Mouse (Mus musculus): ENCODE data around the gene Fgl2. TPM values are rescaled to one million over a fixed set of nuclear protein-coding genes. Genes with fewer than 3 reads are reported as not detected.

The Fgl2 gene
- total RNA-seq, 1 experiment from 2014 or later, result 20.7 TPM

DNA sequence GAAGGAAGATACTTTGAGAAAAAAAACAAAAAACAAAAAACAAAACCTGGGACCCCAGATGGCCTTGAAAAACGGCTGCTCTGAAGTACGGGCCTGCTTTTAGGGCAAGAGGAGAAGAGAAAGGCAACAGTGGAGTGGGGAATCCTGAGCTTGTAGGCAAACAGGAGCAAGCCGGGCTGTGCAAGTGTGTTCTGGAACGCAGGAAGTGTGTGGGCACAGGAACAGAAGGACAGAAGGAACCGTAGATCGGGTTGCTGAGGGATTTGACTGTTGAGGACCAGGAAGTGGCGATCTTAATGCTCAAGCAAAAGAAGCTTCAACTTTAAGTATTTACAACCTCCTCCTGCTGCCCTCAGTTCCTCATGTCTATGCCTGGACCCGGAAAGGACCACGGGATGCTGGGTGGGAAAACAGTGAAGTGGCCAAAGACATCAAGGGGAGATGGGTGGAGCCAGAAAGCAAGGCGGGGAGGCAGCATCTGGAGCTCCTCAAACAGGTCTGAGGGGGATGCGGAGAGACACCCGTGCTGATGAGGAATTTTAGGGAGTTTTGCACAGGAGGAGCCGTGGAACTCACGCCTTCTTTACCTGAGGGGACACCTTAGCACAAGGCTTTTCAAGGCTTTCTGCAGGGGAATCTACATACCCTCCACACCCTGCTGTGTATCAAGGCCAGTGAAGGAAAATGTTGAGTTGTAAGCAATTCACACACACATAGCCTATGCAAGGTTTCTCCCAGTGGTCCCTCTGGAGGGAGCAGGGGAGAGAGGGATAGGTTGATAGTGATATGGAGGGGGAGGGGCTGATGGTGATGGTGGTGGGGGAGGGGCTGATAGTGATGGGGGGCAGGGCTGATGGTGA lies 11.2 kb downstream of the Fgl2 start:
- ATAC-seq (replicated peaks; ENCODE audit: low read depth, poor library complexity, severe bottlenecking), result peak; percentile 27; the same call in 1 of the 2 replicates

DNA sequence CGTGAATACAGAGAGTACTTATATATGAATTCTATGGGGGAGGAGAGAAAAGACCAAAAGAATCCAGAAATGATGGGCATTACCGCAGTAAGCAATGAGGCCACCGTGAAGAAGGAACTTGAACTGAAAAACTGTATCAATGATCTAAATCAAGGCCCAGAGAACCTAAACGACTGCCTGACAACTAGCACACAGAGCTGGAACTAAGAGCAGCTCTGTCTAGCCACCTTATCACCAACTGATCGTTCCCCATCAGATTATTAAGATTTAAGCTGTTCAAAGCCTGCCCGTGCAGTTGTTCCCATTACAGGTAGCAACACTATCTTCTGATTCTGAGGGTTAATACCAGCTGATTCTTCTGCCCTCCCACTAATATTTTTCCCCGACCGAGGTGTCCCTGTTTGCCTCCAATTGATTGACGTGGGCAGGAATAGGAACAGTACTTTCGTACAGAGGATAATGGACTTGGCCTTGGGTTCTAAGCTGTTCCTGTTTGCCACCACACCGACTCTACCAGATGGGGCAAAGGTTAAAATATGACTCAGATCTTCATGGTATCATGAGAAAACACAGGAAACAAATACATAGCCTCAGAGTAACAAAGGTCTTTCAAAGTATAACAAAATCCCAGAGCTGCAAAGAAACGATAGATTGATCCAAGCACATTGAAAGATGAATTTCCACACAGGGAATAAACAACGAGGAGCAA lies 12.0 kb downstream of the Fgl2 start:
- no peak for ATAC-seq (replicated peaks; ENCODE audit: low read depth, poor library complexity, severe bottlenecking)

DNA sequence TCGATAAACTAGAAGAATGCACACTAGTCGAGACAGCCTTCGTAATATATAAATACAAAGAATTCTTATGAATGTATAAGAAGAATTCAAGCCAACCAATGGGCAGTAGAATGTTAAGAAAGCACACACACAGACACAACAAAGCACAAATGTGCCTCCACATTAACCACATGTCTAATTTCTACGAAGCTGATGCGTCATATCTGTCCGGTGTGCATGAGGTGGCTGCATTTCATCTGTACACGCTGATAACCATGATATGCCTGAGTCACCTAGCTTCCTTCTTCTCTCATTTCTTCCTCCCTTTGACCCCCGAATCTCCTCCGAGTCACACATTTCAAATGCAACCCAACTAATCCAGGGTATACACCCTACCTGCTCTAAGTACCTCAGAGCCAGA lies 12.5 kb downstream of the Fgl2 start:
- ATAC-seq (replicated peaks; ENCODE audit: low read depth, poor library complexity, severe bottlenecking), result peak; percentile 10

DNA sequence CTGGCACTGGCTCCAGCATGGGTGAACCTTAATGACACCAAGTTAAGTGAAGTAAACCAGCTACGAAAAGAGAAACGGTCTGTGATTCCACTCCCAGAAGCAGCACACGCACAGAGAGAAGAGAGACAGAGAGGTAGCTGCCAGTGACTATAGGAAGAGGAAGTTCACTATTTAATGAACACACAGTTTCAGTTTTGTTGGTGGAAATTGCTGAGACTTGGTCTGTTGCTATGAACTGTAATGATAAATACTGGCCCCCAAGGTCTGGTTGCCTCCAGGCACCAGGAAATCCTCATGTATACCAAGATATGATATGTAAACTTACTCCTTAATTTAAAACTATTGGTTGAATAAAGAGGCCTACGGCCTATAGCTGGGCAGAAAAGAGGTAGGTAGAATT lies 14.0 kb downstream of the Fgl2 start:
- ATAC-seq (replicated peaks; ENCODE audit: low read depth, poor library complexity, severe bottlenecking), result peak; percentile 67

DNA sequence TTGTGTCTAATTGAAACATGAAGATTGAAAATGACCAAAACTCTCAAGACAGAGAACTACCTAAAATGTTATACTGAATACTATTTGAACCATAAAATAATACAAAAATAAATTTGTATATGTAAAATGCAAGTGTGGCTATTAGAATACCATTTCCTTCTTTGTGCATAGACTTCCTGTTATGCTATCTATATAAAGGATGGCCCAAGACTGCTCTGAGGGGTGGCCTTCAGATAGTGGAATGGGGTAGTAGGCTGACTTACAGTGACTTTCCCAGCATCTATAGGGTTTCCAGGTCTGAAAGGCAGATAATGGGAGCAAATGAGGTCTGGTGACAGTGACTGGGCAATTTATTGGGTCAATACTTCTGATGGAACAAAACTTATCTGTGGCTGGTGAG lies 14.9 kb downstream of the Fgl2 start:
- no peak for ATAC-seq (replicated peaks; ENCODE audit: low read depth, poor library complexity, severe bottlenecking)

DNA sequence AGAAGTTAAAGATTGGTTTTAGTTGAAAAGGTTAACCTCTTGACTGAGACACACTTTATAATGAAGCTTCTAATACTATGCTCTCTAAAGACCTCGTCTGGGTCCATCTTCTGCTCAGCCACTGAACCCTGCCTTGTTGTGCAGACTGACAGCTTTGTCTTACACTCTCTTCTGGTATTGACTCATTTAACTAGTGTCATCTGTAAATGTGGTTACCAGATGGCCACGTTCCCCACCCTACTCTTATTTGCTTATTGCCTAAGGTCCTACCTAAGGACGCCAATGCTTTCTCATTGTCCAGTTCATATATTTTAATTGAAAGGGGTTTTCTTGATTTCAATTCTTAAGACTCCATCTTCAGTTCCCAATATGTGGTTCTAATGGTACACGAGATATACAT lies 16.4 kb downstream of the Fgl2 start:
- ATAC-seq (replicated peaks; ENCODE audit: low read depth, poor library complexity, severe bottlenecking), result no peak

DNA sequence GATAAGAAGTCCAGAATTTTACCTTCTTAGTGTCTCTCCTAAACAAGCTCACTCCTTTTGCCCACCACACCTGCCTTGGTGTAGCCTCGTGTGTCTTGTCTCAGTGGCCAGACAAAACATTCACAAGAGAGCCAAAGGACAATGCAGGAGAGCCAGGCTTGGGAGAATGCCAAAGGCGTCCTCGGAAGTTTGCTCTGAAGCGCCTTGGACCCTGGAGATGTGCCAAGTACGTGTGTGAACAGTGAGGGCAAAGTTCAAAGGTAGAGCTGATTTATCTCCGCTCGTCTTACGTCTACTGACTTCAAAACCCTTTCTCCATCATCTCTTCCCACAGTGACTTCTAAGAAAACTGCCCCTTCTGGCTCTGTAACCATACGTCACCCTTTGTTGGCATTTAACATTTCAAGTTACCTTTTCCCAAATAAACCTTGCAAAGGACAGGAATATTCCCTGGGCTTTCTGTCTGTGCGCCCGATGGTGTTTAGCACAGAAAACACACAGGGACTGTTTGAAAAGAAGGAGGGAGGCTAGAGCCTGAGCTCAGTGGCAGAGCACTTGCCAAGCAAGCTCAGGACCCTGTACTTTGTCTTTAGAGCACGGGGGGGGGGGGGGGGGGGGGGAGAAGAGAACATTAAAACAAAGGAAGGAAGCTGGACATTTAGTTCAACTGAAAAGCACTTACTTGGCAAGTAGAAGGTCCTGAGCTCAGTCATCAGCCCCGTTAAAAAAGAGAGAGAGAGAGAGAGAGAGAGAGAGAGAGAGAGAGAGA lies 19.4 kb downstream of the Fgl2 start:
- no peak for ATAC-seq (replicated peaks; ENCODE audit: low read depth, poor library complexity, severe bottlenecking)

DNA sequence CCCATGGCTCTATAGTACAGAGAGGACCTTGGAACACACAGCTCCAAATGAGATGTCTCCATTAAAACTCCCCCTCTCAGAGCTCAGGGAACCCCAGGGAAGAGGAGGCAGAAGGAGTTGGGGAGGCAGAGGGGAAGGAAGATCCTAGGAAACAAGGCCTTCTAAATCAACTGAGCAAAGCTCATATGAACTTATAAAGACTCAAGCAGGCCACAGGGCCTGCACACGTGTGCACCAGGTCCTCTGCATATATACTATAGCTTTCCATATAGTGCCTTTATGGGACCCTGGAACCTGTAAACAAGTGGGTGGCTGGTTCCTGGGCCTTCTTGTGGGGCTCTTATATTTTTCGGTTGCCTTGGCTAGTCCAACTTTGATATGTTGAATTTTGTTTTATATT lies 22.1 kb downstream of the Fgl2 start:
- ATAC-seq (replicated peaks; ENCODE audit: low read depth, poor library complexity, severe bottlenecking), result no peak

GRCm38 (mm10) chr5:21395205-21395840 lies 22.9 kb downstream of the Fgl2 start:
- peak; percentile 97 for ATAC-seq (replicated peaks; ENCODE audit: low read depth, poor library complexity, severe bottlenecking)

- peak; percentile 93 for ATAC-seq (replicated peaks; ENCODE audit: low read depth, poor library complexity, severe bottlenecking)
Observed at GRCm38 (mm10) chr5:21411261-21411666, 38.8 kb downstream of the Fgl2 start.

DNA sequence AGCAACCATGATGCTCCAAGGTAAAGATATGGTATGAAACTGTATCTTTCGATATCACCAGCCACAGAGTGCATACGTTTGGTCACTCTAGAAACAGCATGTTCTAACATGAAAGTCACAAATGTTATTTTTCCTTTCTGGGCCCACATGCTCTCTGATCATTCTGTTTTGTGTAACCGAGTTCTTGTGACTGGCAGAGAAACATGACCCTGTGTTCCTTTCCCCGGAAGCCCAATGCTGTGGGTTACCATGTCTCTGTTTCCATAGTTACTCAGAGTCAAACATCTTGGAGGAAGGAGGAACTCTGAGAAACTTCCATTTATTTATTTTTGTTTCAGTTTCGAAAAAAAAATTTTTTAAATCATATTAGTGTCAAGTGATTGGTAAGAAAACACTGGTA lies 39.6 kb downstream of the Fgl2 start:
- peak; percentile 72 for ATAC-seq (replicated peaks; ENCODE audit: low read depth, poor library complexity, severe bottlenecking)

GRCm38 (mm10) chr5:21413322-21413721 lies 40.9 kb downstream of the Fgl2 start:
- no peak for ATAC-seq (replicated peaks; ENCODE audit: low read depth, poor library complexity, severe bottlenecking)

DNA sequence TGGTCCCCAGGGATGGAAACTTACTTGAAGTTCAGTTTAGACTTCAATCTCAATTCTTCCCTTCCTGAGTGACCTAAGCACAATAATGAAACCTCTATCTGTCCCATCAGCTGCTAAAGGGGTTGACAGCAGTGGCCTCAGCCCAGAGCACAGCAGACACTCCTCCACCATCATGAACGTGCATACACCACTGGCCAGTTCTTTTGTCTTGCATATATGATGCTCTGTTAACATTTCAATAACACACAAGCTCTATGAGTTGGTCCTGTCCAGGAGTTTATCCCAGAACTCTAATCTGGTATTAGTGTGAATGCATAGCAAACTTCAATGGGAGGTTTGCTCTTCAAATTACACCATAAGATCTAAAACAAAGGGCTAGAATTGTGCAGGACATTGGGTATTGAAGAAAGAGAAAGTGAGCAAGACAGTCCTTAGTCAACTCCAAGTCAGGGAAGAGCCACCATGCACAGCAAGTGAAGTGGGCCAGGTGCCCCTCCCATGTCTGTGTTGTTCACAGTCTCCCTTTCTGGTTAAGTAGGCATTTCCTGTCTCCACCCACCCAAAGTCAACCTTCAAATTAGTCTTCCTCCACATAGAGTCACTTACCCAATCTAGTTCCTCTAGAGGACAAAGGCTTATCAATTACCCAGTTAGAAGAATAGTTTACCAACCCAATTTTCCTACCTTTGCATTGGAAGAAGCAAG lies 41.8 kb downstream of the Fgl2 start:
- no peak for ATAC-seq (replicated peaks; ENCODE audit: low read depth, poor library complexity, severe bottlenecking)

DNA sequence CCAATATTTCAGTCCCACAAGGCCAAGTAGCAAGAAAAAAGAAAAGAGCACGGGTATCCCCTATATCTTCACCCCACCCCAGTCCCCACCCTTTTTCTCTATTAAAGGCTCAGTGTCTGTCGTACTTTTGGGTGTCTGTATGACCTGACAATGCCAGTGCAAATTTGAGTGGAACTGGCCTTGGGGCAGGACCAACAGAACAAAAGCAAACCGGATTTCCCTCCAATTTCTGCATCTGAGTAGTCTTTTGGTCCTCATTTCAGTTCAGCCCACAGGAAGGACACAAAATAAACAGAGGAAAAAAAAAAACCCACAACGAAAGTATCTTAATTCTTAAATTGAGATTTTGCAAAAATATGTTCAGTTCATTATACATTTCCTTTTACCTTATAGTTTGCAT lies 46.2 kb downstream of the Fgl2 start:
- ATAC-seq (replicated peaks; ENCODE audit: low read depth, poor library complexity, severe bottlenecking), result no peak

DNA sequence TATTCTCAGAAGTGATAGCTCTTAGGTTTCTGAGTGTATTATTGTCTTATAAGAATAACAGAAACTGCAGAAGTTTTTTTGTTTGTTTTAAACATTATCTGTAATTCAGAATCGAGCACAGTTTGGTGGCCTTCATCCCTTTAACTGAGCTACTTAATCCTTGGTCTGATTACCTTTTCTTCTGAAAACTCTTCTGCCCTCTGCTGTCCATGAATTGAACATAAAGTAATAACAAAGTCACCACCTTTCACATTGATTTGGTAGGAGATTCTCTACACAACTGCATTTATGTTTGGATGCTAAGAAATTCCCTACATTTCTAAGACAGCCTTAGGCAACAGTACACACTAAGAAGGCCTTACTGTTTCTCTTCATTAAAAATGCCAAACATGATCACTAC lies 48.2 kb downstream of the Fgl2 start:
- no peak for ATAC-seq (replicated peaks; ENCODE audit: low read depth, poor library complexity, severe bottlenecking)

DNA sequence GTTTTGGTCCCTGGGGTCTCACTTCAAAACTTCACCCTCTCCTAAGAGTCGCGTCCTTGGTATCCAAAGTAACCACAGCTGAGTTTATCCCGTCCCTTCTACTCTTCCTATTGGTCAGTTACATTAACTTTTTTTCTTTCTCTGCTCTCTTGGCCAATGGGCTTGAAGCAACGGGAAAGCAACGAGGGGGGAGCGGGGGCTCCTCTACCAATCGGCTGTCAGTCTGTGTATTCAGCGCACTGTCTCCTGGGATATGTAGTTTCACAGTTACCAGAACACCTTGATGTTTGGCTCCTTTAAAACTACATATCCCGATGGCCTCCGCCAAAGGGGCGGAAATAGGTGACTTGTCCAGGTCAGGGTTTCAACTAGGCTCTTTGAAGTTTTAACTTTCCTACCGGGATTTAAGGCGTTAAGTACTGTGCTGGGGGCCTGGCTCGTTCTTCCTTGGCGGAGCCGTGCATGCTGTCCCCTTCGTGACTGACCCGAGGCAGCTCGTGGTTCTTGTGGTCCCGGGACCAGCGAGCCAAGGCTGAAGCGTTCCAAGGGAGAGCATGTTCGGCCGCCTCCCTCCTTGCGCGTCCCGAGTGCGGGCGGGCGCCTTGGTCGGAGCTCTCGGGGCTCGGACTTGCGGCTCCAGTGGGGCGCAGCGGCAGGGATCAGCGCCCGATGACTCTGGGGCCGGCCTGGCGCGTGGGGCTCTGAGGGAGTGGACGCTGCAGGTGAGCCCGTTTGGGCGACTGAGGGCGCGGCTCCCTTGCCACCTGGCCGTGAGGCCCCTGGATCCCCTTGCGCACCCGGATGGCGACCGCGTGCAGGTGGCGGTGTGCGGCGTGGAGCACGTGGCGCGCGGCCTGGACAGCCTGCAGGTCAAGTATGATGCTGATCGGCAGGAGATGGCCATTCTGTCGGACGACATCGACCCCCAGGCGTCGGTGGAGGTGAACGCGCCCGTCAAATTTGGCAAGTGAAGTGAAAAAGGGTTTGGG lies 52.5 kb downstream of the Fgl2 start, which contains the start of the genes Ccdc146 and Fam185a:
Gene Ccdc146 (minus strand): TSS at position 64 of the 989 bp plus-strand sequence.
Gene Fam185a (plus strand): TSS at position 345 of the 989 bp plus-strand sequence.
- ATAC-seq (replicated peaks; ENCODE audit: low read depth, poor library complexity, severe bottlenecking), result peak; percentile 99

GRCm38 (mm10) chr5:21426666-21427065 lies 54.2 kb downstream of the Fgl2 start:
- ATAC-seq (replicated peaks; ENCODE audit: low read depth, poor library complexity, severe bottlenecking), result no peak
